Mouse (Mus musculus) neutrophil, adult 83 days (primary cell): ENCODE data around the gene Olfr573-ps1. TPM values are rescaled to one million over a fixed set of nuclear protein-coding genes. Genes with fewer than 3 reads are reported as not detected.

Source experiments
- total RNA-seq, 2 experiments: library from RNA; stranded (reverse); gene quantifications; one replicate each; pipeline ENCODE4 v1.2.4; 2023

The Olfr573-ps1 gene
- total RNA-seq: not detected

GRCm38 (mm10) chr7:102942475-102942874 lies at the start of gene Olfr573-ps1:
TSS of gene Olfr573-ps1 (minus strand) at chr7:102942575.

GRCm38 (mm10) chr7:102989224-102989623 lies 46.8 kb upstream of the Olfr573-ps1 start, which contains the start of gene Olfr578:
TSS of gene Olfr578 (minus strand) at chr7:102989324.

GRCm38 (mm10) chr7:102975843-102976242 lies 33.5 kb upstream of the Olfr573-ps1 start, which contains the start of gene Olfr577:
TSS of gene Olfr577 (minus strand) at chr7:102975943.

GRCm38 (mm10) chr7:102962360-102962759 lies 20.0 kb upstream of the Olfr573-ps1 start, which contains the start of gene Olfr576:
TSS of gene Olfr576 (plus strand) at chr7:102962660.

GRCm38 (mm10) chr7:102958593-102958992 lies 16.2 kb upstream of the Olfr573-ps1 start, which contains the start of gene Olfr575:
TSS of gene Olfr575 (minus strand) at chr7:102958775.

GRCm38 (mm10) chr7:102948167-102948566 lies 5.8 kb upstream of the Olfr573-ps1 start, which contains the start of gene Olfr574:
TSS of gene Olfr574 (plus strand) at chr7:102948467.

GRCm38 (mm10) chr7:102924109-102924508 lies 18.3 kb downstream of the Olfr573-ps1 start, which contains the start of gene Olfr572:
TSS of gene Olfr572 (plus strand) at chr7:102924409.

GRCm38 (mm10) chr7:102917032-102917875 lies 25.1 kb downstream of the Olfr573-ps1 start, which contains the start of gene Olfr571:
TSS of gene Olfr571 (minus strand) at chr7:102917536.

Other genes with a start within 250 kb of the Olfr573-ps1 start
- gene Olfr557, start 246.7 kb downstream of the Olfr573-ps1 start, total RNA-seq: not detected
- gene Olfr558, start 240.4 kb downstream of the Olfr573-ps1 start, total RNA-seq: not detected
- gene Olfr33, start 223.5 kb downstream of the Olfr573-ps1 start, total RNA-seq: not detected
- gene Olfr559, start 215.1 kb downstream of the Olfr573-ps1 start, total RNA-seq: not detected
- not detected for gene Olfr560, start 183.2 kb downstream of the Olfr573-ps1 start, total RNA-seq
- not detected for gene Olfr78, start 183.1 kb downstream of the Olfr573-ps1 start, total RNA-seq
- not detected for gene Olfr561, start 171.4 kb downstream of the Olfr573-ps1 start, total RNA-seq
- not detected for gene Olfr564, start 139.1 kb downstream of the Olfr573-ps1 start, total RNA-seq
- not detected for gene Olfr566, start 83.8 kb downstream of the Olfr573-ps1 start, total RNA-seq
- not detected for gene Olfr568, start 65.5 kb downstream of the Olfr573-ps1 start, total RNA-seq
- not detected for gene Olfr569, start 51.7 kb downstream of the Olfr573-ps1 start, total RNA-seq
- not detected for gene Olfr570, start 48.0 kb downstream of the Olfr573-ps1 start, total RNA-seq
- not detected for gene Olfr571, start 25.0 kb downstream of the Olfr573-ps1 start, total RNA-seq
- not detected for gene Olfr572, start 18.2 kb downstream of the Olfr573-ps1 start, total RNA-seq
- gene Olfr574, start 5.9 kb upstream of the Olfr573-ps1 start, total RNA-seq: not detected
- not detected for gene Olfr575, start 16.2 kb upstream of the Olfr573-ps1 start, total RNA-seq
- gene Olfr576, start 20.1 kb upstream of the Olfr573-ps1 start, total RNA-seq: not detected
- not detected for gene Olfr577, start 33.4 kb upstream of the Olfr573-ps1 start, total RNA-seq
- not detected for gene Olfr578, start 46.7 kb upstream of the Olfr573-ps1 start, total RNA-seq
- not detected for gene Olfr582, start 95.4 kb upstream of the Olfr573-ps1 start, total RNA-seq
- not detected for gene Olfr583, start 108.7 kb upstream of the Olfr573-ps1 start, total RNA-seq
- not detected for gene Olfr584, start 139.3 kb upstream of the Olfr573-ps1 start, total RNA-seq
- gene Olfr585, start 155.1 kb upstream of the Olfr573-ps1 start, total RNA-seq: not detected
- gene Olfr586, start 183.1 kb upstream of the Olfr573-ps1 start, total RNA-seq: not detected
- gene Olfr588-ps1, start 198.3 kb upstream of the Olfr573-ps1 start, total RNA-seq: not detected
- not detected for gene Olfr589, start 213.8 kb upstream of the Olfr573-ps1 start, total RNA-seq
- gene Olfr591, start 235.8 kb upstream of the Olfr573-ps1 start, total RNA-seq: not detected
- not detected for gene Olfr592, start 242.2 kb upstream of the Olfr573-ps1 start, total RNA-seq